Mouse (Mus musculus) ES-Bruce4 (cell line): Measurements from ENCODE around the gene Stk17b.

ENCODE experiments used
- CTCF ChIP-seq: IDR thresholded peaks from one replicate; pipeline ENCODE4 v1.8.1; 2011; ENCODE audit warnings: low read depth, low read length
- POLR2A ChIP-seq: IDR thresholded peaks from one replicate; pipeline ENCODE4 v1.8.1; 2011; ENCODE audit warnings: low read length; ENCODE audit not compliant: insufficient read depth

GRCm38 (mm10) chr1:53715446-53715845 is 69.6 kb downstream of the Stk17b start:
- TF ChIP-seq POLR2A = no peak
- no peak for TF ChIP-seq CTCF
